Mouse (Mus musculus) cerebellum, adult 2 months (tissue): ENCODE data around the gene Sf3b5.

Source experiments
- CTCF ChIP-seq: fragments of 200-500 bp; IDR thresholded peaks from 2 replicates; pipeline ENCODE4 v1.5.1; 2011; ENCODE audit warnings: low read depth, mild to moderate bottlenecking, control low read depth, low read length, moderate library complexity, borderline replicate concordance; ENCODE audit not compliant: insufficient read depth
- POLR2A ChIP-seq: fragments of 200-500 bp; IDR thresholded peaks from 2 replicates; pipeline ENCODE4 v1.6.1; 2011; ENCODE audit warnings: low read length, control low read depth, borderline replicate concordance; ENCODE audit not compliant: insufficient read depth

GRCm38 (mm10) chr10:12961546-12961945 is 43.6 kb upstream of the Sf3b5 start:
- TF ChIP-seq POLR2A (no peak), CTCF (no peak)
